Mouse (Mus musculus) embryonic facial prominence, embryonic 11.5 days (tissue): ENCODE data around the gene Ocln. TPM values are rescaled to one million over a fixed set of nuclear protein-coding genes. Genes with fewer than 3 reads are reported as not detected.

Experiments
- ATAC-seq: fragments of 200-750 bp; cut with Nextera tagmentation; replicated peaks from 2 replicates; pipeline ENCODE4 v1.8.0; 2017; ENCODE audit warnings: low read depth; ENCODE audit not compliant: insufficient number of reproducible peaks, low FRiP score, low TSS enrichment
- DNase-seq: peaks from one replicate; pipeline ENCODE4 v3.0.0-alpha.2; 2015; ENCODE audit warnings: low spot score
- H3K27ac ChIP-seq: fragments of 300-500 bp; sonication (generic); replicated peaks from 2 replicates; pipeline ENCODE4 v1.5.1; 2014; ENCODE audit warnings: mild to moderate bottlenecking, low read depth, low read length, control low read depth
- H3K27me3 ChIP-seq: fragments of 300-500 bp; sonication (generic); 2 replicates; pipeline ENCODE4 v1.6.1; 2014; ENCODE audit warnings: mild to moderate bottlenecking, low read length, moderate library complexity, mixed read lengths; ENCODE audit not compliant: control insufficient read depth, insufficient read depth
- H3K36me3 ChIP-seq: fragments of 300-500 bp; sonication (generic); replicated peaks from 2 replicates; pipeline ENCODE4 v1.6.1; 2014; ENCODE audit warnings: low read depth, mild to moderate bottlenecking, low read length, moderate library complexity, mixed read lengths; ENCODE audit not compliant: control insufficient read depth, insufficient read depth
- H3K4me1 ChIP-seq: fragments of 300-500 bp; sonication (generic); 2 replicates; pipeline ENCODE4 v1.6.1; 2014; ENCODE audit warnings: low read length, mixed read lengths; ENCODE audit not compliant: control insufficient read depth, insufficient read depth
- H3K4me2 ChIP-seq: fragments of 300-500 bp; sonication (generic); 2 replicates; pipeline ENCODE4 v1.6.1; 2014; ENCODE audit warnings: low read depth, mild to moderate bottlenecking, control low read depth, low read length, moderate library complexity
- H3K4me3 ChIP-seq: fragments of 300-500 bp; sonication (generic); 2 replicates; pipeline ENCODE4 v1.5.1; 2014; ENCODE audit warnings: low read depth, low read length, control low read depth
- H3K9ac ChIP-seq: fragments of 300-500 bp; sonication (generic); replicated peaks from 2 replicates; pipeline ENCODE4 v1.6.1; 2014; ENCODE audit warnings: mild to moderate bottlenecking, control low read depth, low read length
- H3K9me3 ChIP-seq: fragments of 300-500 bp; sonication (generic); replicated peaks from 2 replicates; pipeline ENCODE4 v1.6.1; 2016; ENCODE audit warnings: mild to moderate bottlenecking, low read length, inconsistent platforms, mixed read lengths; ENCODE audit not compliant: control insufficient read depth
- WGBS: fragments of 180-500 bp; shearing (Covaris S2); extraction: QIAGEN DNeasy Blood & Tissue Kit; methylation state at CpG from one replicate; pipeline ENCODE4 v1.1.7; 2014; 5-methylcytosine and 5-hydroxymethylcytosine counted together
- polyA plus RNA-seq: library from polyadenylated mRNA; unstranded; fragments of >200 nt; fragmentation: Nextera tagmentation; extraction: Ambion mirVana; gene quantifications from 2 replicates; pipeline ENCODE4 v1.2.1, GENCODE M21; 2014

The Ocln gene
- polyA plus RNA-seq, 1 experiment from 2014 or later: 6.7 TPM

- H3K4me2 ChIP-seq: no peak overlapping the region
- 45% methylated on average over 6 of the region's 6 CpGs for WGBS
- no peaks in the 10 kb centered on the region for H3K27me3 ChIP-seq
- no peaks in the 10 kb centered on the region for H3K4me1 ChIP-seq
- no peak overlapping the region for H3K27ac ChIP-seq
- H3K9me3 ChIP-seq: no peaks in the 10 kb centered on the region
- H3K9ac ChIP-seq: no peak overlapping the region
- ATAC-seq (no peak), DNase-seq (no peak)
- H3K36me3 ChIP-seq: no peaks in the 10 kb centered on the region
- H3K4me3 ChIP-seq: no peak overlapping the region
Observed at GRCm38 (mm10) chr13:100582144-100582543, 29.6 kb upstream of the Ocln start.

- Histone ChIP-seq H3K4me3 (no peak overlapping the region), H3K36me3 (no peaks in the 10 kb centered on the region), H3K9me3 (no peaks in the 10 kb centered on the region), H3K27me3 (no peaks in the 10 kb centered on the region), H3K9ac (no peak overlapping the region), H3K27ac (no peak overlapping the region), H3K4me2 (no peak overlapping the region), H3K4me1 (no peaks in the 10 kb centered on the region)
- no peak for ATAC-seq
- no peak for DNase-seq
- WGBS: 23% methylated on average over 3 of the region's 3 CpGs
Observed at GRCm38 (mm10) chr13:100581701-100582100, 29.2 kb upstream of the Ocln start.

GRCm38 (mm10) chr13:100579951-100580350, 27.4 kb upstream of the Ocln start:
- ATAC-seq (no peak), DNase-seq (no peak)
- H3K9ac ChIP-seq: no peak overlapping the region
- H3K27ac ChIP-seq: no peak overlapping the region
- H3K4me1 ChIP-seq: no peaks in the 10 kb centered on the region
- no peaks in the 10 kb centered on the region for H3K27me3 ChIP-seq
- H3K36me3 ChIP-seq: no peaks in the 10 kb centered on the region
- no peaks in the 10 kb centered on the region for H3K9me3 ChIP-seq
- H3K4me2 ChIP-seq: no peak overlapping the region
- H3K4me3 ChIP-seq: no peak overlapping the region

- H3K27ac ChIP-seq: no peak overlapping the region
- H3K9ac ChIP-seq: no peak overlapping the region
- no peak overlapping the region for H3K4me2 ChIP-seq
- 59% methylated on average over 3 of the region's 3 CpGs for WGBS
- H3K9me3 ChIP-seq: no peaks in the 10 kb centered on the region
- no peaks in the 10 kb centered on the region for H3K4me1 ChIP-seq
- no peaks in the 10 kb centered on the region for H3K27me3 ChIP-seq
- H3K4me3 ChIP-seq: no peak overlapping the region
- no peak for DNase-seq
- no peaks in the 10 kb centered on the region for H3K36me3 ChIP-seq
- no peak for ATAC-seq
Observed at GRCm38 (mm10) chr13:100579220-100579619, 26.7 kb upstream of the Ocln start.

GRCm38 (mm10) chr13:100575950-100576349, 23.4 kb upstream of the Ocln start:
- Histone ChIP-seq H3K27ac (no peak overlapping the region), H3K4me3 (no peak overlapping the region), H3K27me3 (no peaks in the 10 kb centered on the region), H3K36me3 (no peaks in the 10 kb centered on the region), H3K4me1 (no peaks in the 10 kb centered on the region), H3K9ac (no peak overlapping the region), H3K4me2 (no peak overlapping the region), H3K9me3 (no peaks in the 10 kb centered on the region)
- ATAC-seq (no peak), DNase-seq (no peak)
- 72% methylated on average over 2 of the region's 2 CpGs for WGBS

GRCm38 (mm10) chr13:100570713-100571112, 18.2 kb upstream of the Ocln start:
- 63% methylated on average over 2 of the region's 2 CpGs for WGBS
- Histone ChIP-seq H3K9ac (no peak overlapping the region), H3K9me3 (no peaks in the 10 kb centered on the region), H3K27me3 (no peaks in the 10 kb centered on the region), H3K4me1 (no peaks in the 10 kb centered on the region), H3K4me2 (no peak overlapping the region), H3K36me3 (no peaks in the 10 kb centered on the region), H3K4me3 (no peak overlapping the region), H3K27ac (no peak overlapping the region)
- no peak for ATAC-seq
- DNase-seq: no peak

GRCm38 (mm10) chr13:100568359-100568758, 15.8 kb upstream of the Ocln start:
- H3K27ac ChIP-seq: no peak overlapping the region
- H3K9ac ChIP-seq: no peak overlapping the region
- H3K4me2 ChIP-seq: no peak overlapping the region
- H3K27me3 ChIP-seq: no peaks in the 10 kb centered on the region
- H3K4me1 ChIP-seq: no peaks in the 10 kb centered on the region
- WGBS: 100% methylated on average over 1 of the region's 1 CpGs
- DNase-seq (no peak), ATAC-seq (no peak)
- no peaks in the 10 kb centered on the region for H3K36me3 ChIP-seq
- H3K4me3 ChIP-seq: no peak overlapping the region
- H3K9me3 ChIP-seq: no peaks in the 10 kb centered on the region

GRCm38 (mm10) chr13:100559449-100559848, 6.9 kb upstream of the Ocln start:
- Histone ChIP-seq H3K9ac (no peak overlapping the region), H3K9me3 (no peaks in the 10 kb centered on the region), H3K4me1 (no peaks in the 10 kb centered on the region), H3K4me2 (no peak overlapping the region), H3K36me3 (no peaks in the 10 kb centered on the region), H3K4me3 (no peak overlapping the region), H3K27ac (no peak overlapping the region), H3K27me3 (no peaks in the 10 kb centered on the region)
- DNase-seq: no peak
- ATAC-seq: no peak
- WGBS: 75% methylated on average over 9 of the region's 9 CpGs
